Mouse (Mus musculus): ENCODE results near the gene Prr12.

The Prr12 gene

DNA sequence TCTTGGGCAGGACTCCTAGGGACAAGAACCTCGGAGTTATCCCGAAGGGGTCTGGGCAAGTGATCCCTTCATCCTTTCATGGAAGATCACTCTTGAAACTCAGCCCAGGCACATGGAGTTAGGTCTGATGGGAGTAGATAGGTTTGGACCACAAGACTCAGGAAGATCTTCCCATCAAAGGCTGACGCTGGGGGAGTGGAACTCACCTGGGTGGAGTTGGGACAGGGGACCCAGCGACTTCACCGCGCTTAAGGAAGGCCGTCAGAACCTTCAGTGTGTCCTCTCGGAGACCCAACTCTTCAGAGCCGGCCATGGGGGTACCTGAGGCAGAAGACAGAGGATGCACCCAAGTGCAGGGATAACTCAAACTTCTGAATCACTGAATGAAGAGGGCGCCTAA is 56.0 kb downstream of the Prr12 start:
- DNase-seq, result no peak

- no peak for DNase-seq
Measured at GRCm38 (mm10) chr7:44986879-44987718, 65.6 kb downstream of the Prr12 start.

GRCm38 (mm10) chr7:44986192-44986878 is 66.3 kb downstream of the Prr12 start, which contains the start of gene Prmt1:
TSS of gene Prmt1 (minus strand) at chr7:44986568.
- peak; percentile 99 for DNase-seq

DNA sequence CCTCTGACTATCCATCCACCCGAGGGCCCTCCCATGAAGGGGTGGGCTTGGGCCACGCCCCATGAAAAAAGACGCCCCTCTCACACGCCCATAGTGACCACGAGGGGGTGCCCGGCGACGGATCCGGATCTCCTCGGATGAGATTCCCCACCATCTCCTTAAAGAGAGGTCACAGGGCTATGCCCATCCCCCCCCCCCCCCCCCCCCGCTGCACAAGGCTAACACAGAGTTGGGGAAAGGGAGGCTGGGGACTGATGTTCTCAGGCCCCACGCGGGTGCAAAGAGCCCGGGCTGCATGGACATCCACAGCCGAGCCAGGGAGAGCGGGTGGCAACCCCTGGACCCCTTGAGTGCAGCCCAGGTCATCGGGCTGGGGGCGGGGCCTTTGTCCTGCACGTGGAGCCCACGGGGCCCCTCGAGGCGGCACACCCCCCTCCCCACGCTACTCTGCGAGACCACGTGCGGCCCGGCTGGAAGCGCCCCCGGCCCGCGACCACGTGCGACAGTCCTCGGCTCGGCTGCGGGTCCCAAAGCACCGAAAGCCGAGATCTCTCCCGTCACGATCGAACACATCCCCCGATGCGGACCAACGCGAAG is 67.0 kb downstream of the Prr12 start:
- DNase-seq, result peak; percentile 92

DNA sequence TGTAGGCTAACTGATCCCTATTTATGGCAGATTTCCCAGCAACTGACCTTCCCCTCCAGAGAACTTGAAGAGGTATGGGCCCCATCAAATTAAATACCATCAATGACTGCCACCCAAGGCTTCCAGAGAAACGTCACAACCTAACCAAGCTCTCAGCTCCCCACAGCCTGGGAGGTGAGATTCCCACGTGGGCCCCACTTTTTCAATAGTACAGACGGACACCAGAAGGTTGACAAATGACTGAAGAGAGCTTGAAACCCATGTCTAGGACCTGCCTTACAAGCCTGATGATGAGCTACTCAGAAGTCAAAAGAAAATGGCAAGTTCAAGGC is 67.9 kb downstream of the Prr12 start:
- no peak for DNase-seq

DNA sequence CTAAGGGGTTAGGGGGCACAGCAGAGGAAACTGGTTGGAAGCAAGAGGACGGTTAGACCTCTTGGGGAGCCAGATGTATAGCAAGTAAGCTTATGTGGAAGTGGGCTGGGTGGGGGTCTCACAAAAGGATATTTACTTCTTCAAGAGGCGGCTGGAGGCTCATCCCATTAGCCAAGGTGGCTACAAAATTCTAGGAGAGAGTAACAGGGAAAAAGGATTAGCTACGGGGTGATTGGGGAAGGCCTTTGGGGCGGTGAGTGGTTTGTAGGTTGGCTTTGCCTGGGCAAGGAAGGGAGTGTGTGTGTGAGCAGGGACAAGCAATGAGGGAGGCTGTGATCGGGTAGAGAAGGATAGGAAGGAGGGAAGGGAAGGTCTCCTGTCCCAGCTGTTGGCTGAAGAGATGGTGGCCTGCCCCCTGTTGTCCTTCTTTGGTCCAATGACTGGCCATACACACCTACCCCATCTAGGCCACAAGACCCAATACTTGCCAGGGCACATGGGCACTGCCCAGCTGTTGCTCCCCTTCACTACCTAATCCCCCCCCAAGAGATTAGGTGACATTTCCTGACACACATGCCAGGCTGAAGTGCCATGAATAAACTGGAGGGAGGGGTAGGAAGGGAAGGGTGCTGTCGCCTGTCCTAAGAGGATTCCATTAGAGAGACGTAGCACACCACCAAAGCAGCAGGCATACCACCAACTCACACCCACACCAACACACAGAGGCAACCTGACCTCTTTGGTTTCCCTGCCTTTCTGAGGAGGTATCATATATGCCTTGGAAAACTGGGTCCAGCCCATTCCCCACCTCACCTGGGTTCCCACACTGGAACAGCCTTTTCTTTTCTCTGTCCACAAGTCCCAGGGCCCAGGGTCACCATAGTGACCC is 68.5 kb downstream of the Prr12 start:
- DNase-seq, result no peak

DNA sequence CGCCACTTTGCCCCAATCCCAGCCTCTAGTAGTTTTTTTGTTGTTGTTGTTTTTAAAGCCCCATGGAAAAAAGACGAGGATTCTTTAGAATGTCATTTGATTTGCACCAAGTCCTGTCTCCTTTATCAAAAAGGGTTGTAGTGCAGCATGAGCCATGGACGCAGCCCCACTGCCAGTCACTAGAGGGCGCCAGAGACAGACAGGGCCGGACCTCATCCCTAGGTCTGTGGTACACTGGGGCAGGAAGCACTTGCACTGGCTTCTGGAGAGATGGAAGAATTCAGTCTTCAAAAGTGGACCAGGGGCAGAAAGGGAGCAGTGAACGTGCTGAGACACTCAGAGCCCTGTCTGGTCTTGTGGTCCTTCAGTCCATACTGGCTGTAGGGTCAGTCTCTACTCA is 69.6 kb downstream of the Prr12 start:
- peak; percentile 94 for DNase-seq

DNA sequence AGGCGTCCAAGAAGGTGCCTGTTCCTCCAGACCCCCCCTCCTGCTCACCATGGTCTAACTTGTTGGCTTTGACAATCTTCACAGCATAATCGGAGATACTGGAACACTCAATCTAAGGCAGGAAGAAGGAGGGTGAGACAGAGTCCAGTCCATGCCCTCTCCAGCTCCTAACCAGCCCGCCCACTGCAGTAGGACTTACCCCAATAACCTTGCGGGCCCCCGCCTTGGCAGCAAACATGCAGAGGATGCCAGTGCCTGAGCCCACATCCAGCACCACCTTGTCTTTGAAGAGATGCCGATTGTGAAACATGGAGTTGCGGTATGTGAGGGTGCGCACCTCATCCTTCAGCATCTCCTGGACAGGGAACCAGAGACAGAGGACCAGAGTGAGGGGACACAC is 71.1 kb downstream of the Prr12 start:
- no peak for DNase-seq

- DNase-seq, result no peak
Measured at GRCm38 (mm10) chr7:44978300-44978699, 74.4 kb downstream of the Prr12 start.

Measured in lung, postnatal 10 days (tissue).